8 mouse cellular contexts compared by ENCODE assay signal in the genomic region with DNA sequence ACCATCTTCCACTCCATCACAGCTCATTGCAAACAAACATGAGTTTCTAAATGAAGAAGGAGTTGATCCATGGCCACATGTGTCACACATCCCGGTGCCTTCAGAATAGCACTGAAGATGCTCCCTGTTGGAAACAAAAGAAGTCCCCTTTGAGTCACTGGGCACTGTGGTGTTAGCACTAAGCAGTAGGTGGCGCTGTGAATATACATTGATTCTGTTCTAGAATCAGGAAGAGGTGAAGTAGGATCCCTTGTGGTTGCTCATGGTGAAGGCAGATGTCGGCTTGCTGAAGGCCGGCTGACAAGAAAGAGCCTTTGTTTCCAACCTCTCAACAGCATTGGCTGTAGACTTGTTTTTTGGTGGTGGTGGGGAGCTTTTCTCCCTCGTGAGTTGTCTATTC.
A peak's percentile ranks its signal among the peaks of the same experiment; 100 is the strongest.
DNase-seq lines count a peak whose midpoint lies in the region; ATAC-seq and TF ChIP-seq lines count a peak whose summit lies in the region.

No protein-coding gene starts in this region.

- no peak overlapping the region for H3K4me3 ChIP-seq in gastrocnemius, adult 2 months
- H3K4me3 ChIP-seq in cortical plate, adult 2 months (ENCODE audit: insufficient read depth, low read length) = no peak overlapping the region
- no peak overlapping the region for H3K4me3 ChIP-seq in lung, postnatal 0 days (ENCODE audit: low read depth, low read length)

- no peak overlapping the region for H3K4me2 ChIP-seq in lung, postnatal 0 days (replicated peaks; ENCODE audit: low read depth, low read length)

- intact Hi-C loops in gastrocnemius, adult 2 months (cut with DNase I) = loop anchor here (5.0 kb wide), 1 partner anchor 301 kb away; no protein-coding TSS in a partner anchor
- intact Hi-C loops in gastrocnemius, postnatal 14 days (cut with DNase I; ENCODE audit: low total_unique reads) = no loop called here

- no peak for DNase-seq in gastrocnemius, adult 2 months
- DNase-seq in gastrocnemius, postnatal 14 days = no peak
- DNase-seq in thymus, postnatal 25 days = peak; percentile 4
- DNase-seq in thymus, adult 18-20 months = no peak
- DNase-seq in kidney, postnatal 36 days = peak; percentile 51 to 69
- DNase-seq in lung, postnatal 0 days (ENCODE audit: low spot score) = peak; percentile 87
- DNase-seq in natural killer cell, adult 2 months (ENCODE audit: low spot score in 2 of 2) = no peak

- H3K27ac ChIP-seq in gastrocnemius, adult 2 months = no peak overlapping the region
- no peak overlapping the region for H3K27ac ChIP-seq in cortical plate, adult 2 months (ENCODE audit: insufficient read depth, low read length)
- H3K27ac ChIP-seq in lung, postnatal 0 days (ENCODE audit: low read length) = peak overlapping the region; percentile 32; the same call in 1 of the 2 replicates

- no peak overlapping the region for H3K9ac ChIP-seq in lung, postnatal 0 days (replicated peaks; ENCODE audit: low read depth)

- no peaks in the 10 kb centered on the region for H3K36me3 ChIP-seq in lung, postnatal 0 days (ENCODE audit: insufficient read depth, low read length)

- TF ChIP-seq POLR2A in cortical plate, adult 2 months (IDR thresholded peaks at IDR 0.05; ENCODE audit: extremely low read depth, insufficient read depth, low read length) = no peak

- 34% methylated on average over 5 of the region's 5 CpGs for WGBS in lung, postnatal 0 days

- H3K27me3 ChIP-seq in lung, postnatal 0 days (replicated peaks; ENCODE audit: insufficient read depth, low read length) = no peaks in the 10 kb centered on the region

- H3K9me3 ChIP-seq in lung, postnatal 0 days (ENCODE audit: low read length) = no peaks in the 10 kb centered on the region

- no peaks in the 10 kb centered on the region for H3K4me1 ChIP-seq in cortical plate, adult 2 months (ENCODE audit: control insufficient read depth, insufficient read depth, low read length)
- H3K4me1 ChIP-seq in lung, postnatal 0 days (ENCODE audit: insufficient read depth, low read depth, low read length) = no peaks in the 10 kb centered on the region

- peak; percentile 81 for ATAC-seq in lung, postnatal 0 days

- TF ChIP-seq EP300 in lung, postnatal 0 days (IDR thresholded peaks at IDR 0.05) = no peak

- peak; percentile 60 for TF ChIP-seq CTCF in gastrocnemius, adult 2 months (IDR thresholded peaks at IDR 0.05)
- TF ChIP-seq CTCF in cortical plate, adult 2 months (IDR thresholded peaks at IDR 0.05; ENCODE audit: extremely low read depth, insufficient read depth, low read length) = peak; percentile 61; the same call in 1 of the 2 replicates
- peak; percentile 83 for TF ChIP-seq CTCF in lung, postnatal 0 days (IDR thresholded peaks at IDR 0.05)

Comparison
In these comparisons a context has a peak if more than half of its experiments do, and no peak if none do; other contexts are left out.
1. DNase-seq: peak in thymus, postnatal 25 days (single experiment), kidney, postnatal 36 days (2 of 2) and lung, postnatal 0 days (single experiment); none in gastrocnemius, adult 2 months (single experiment), gastrocnemius, postnatal 14 days (single experiment), thymus, adult 18-20 months (0 of 2) and natural killer cell, adult 2 months (0 of 2).
2. Peak in every context shown above with its lines, with median percentiles within 50 percentile points of each other: CTCF ChIP-seq.